Mouse (Mus musculus) gastrocnemius, postnatal 4 days (tissue): ENCODE measurements around the gene Limch1. TPM values are rescaled to one million over a fixed set of nuclear protein-coding genes. Genes with fewer than 3 reads are reported as not detected.

ENCODE experiments used
- DNase-seq, 2 experiments: peaks; one replicate each; pipeline ENCODE4 v3.0.0; 2021 to 2022; ENCODE audit warnings: low spot score in 2 of 2, mixed read lengths in 2 of 2
- total RNA-seq, 2 experiments: library from RNA; stranded (reverse); gene quantifications; 2 replicates each; pipeline ENCODE4 v1.2.3; 2021

Gene Limch1
- total RNA-seq, 2 experiments from 2014 or later, result 232 to 234 TPM

DNA sequence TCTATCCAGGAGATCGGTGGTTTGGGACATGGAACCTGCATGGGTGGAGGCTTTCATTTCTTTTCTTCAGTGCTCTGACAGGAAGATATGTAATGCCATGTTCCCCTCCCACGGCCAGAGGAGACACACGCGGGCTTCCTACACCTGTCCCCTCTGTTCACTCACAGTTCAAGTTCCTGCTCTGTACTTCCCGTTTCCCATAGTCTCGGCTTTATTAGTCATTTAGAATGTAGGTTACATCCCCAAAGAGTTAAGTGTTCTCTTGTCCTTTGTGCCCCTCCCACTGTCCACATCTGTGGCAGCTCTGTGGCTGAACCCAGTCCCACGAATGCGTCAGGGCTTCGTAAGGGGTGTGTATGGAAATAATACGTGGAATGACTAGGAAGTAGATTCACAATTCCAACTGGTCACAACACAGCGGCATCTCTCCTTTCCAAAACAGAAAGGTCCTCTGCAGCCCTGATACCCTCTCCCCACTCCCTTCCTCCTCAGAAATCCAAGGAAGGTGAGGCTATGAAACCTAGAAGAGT is 126.0 kb downstream of the Limch1 start:
- no peak for DNase-seq

DNA sequence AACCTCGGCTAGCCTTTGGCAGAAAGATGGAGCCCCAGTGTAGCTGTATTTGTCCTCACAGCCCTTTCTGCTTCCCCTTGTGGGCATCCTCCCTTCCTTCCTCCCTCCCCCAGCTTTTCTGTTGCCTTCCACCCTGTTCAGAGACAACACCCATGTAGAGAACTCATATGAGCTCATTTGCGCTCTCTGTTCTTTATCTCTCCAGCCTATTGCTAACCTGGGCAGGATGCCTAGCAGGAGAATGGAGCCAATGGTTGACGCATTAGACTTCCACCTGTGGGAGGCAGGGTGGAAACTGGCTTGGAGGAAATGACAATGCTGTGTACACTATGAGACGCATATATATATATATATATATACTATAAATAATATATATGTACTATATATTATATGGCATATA is 126.4 kb downstream of the Limch1 start:
- no peak for DNase-seq

DNA sequence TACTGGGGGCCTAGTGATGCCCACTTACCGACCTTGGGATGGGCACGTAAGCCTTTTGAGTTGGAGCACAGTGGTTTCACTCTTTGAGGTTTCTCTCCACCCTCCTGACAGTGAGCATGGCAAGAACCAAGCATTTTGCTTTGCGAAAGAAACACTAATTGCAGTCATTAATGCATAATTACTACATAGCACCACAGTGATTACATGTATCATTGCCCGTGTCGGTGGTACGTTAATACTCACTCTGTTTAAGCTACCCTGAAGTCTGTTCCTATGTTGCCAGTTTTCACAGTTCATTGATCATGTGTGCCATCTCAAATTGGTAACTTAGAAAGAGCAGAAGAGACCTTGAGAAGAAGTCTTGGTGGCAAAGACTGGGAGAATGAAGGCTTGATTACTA is 127.1 kb downstream of the Limch1 start:
- no peak for DNase-seq

DNA sequence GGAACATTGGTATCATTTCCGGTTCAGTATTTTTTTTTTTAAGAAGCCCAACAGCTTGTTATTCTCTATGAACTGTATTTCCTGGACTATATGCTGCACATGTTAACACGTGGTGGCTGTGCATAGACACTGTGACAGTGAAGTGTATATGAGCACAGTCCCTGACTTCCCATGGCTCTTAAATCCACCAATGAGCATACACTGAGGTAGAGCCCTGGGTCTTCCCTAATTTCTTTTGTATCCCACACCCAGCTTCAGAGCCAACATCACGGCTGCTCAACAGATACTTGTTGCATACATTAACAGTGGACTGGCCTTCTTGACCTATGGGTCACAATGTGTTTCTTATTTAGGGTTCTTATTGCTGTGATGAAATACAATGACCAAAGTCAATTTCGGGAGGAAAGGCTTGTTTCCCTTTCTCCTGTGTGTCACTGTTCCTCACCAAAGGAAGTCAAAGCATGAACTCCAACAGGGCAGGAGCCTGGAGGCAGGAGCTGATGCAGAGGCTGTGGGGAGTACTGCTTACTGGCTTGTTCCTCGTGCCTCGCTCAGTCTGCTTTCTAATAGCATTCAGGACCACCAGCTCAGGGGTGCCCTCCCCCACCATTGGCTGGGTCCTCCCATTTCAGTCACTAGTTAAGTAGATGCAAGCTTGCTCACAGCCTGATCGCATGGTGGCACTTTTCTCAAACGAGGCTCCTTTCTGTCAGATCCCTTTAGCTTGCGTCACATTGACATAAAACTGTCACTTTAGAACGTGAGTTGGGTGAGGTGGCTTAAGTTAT is 130.6 kb downstream of the Limch1 start:
- no peak for DNase-seq

DNA sequence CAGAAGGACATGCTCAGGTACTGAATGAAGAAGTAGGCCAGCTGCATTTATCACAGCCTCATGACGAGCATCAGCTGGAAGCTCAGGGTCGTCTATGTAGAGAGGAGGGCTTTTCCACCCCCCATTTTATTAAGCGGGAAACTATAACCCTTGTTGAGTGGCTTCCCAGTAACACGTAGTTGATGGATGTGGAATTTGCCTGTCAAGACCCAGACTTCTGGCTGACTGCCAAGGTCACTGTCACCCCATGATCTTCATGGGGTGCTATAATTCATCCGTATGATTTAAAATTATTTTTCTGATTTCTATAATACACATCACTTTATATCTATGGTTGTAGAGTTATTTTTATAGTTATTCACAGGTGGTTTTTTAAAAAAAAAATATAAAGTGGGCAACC is 131.4 kb downstream of the Limch1 start:
- DNase-seq, result no peak

DNA sequence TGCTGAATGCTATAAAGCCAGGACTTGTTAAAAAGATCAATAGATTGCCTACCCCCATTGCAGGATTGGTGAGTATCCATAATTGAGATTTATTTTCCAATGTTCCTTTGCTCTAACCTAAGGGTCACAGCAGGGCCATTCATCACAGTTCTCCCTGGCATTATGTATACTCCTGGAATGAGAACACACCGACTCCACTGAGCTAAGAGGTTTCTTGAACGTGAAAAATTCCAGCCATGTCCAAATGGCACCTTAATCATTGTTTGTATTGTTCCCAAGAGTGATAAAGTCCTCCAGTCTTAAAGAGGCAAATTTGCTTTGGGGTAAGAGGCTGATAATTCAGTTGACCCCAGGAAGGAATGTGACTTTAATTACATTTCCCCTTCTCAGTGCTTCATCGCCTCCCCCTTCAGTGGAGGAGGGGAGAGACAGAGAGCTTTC is 136.3 kb downstream of the Limch1 start:
- DNase-seq, result no peak

DNA sequence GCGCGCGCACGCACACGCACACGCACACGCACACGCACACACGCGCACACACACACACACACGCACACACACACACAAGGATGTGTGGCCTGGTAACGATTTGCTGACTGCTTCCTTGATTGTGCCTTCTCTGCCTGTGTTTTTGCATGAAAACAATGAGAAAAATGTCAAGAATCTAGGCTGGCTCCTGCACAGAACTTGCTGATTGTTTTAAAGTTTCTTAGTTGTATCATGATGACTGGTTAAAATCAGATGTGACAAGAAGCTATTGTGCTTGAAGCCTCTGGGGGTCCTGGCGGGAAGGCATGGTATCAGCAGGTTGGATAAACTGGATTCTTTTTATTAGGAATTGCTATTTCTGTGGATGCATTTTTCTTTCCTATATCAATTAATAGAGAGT is 137.1 kb downstream of the Limch1 start:
- no peak for DNase-seq

DNA sequence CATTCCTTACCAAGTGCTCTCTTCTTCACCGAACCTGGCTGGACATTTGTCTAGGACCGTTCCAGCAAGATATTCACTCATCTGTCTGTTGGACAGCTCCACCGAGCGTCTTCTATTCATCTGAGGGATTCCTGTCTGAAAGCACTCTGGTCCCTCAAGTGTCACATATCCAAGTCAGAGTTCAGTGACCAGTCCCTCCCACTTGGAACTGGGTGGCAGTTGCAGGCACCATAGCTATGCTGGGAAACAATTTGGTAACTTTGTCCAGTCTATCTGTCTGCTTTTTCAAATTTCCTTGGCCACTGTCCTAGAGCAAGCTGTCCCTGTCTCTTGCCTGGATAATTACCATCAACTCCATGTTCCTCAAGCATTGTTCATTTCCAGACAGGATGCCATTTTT is 138.9 kb downstream of the Limch1 start:
- no peak for DNase-seq

DNA sequence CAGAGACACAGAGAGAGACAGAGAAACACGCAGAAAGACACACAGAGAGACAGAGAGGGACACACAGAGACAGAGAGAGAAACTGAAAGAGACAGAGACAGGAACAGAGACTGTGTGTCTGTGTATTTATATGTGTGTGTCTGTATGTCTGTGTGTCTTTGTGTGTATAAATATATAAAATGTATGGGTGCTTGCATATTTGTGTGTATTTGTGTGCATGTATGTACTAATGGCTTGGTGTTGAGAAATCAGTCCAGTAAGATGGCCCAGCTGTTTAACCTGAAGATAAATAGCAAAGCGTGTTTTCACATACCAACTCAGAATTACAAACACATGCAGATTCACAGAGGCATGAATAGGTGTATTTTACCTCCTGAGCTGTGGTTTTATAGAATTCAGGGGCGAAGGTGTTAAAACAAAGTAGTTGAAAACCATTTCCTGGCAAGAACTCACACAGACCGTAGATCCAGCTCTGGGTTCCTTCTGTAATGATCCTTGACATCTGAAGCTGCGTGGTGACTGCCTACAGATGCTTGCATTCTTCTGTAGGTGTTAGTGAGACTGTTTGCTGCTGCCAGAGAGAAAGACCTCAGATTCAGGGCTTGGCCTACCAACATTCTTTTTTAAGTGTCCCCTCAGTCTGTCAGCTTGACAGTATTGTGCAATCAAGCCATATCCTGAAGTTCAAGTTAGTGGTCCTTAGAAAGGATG is 140.9 kb downstream of the Limch1 start:
- DNase-seq, result no peak

DNA sequence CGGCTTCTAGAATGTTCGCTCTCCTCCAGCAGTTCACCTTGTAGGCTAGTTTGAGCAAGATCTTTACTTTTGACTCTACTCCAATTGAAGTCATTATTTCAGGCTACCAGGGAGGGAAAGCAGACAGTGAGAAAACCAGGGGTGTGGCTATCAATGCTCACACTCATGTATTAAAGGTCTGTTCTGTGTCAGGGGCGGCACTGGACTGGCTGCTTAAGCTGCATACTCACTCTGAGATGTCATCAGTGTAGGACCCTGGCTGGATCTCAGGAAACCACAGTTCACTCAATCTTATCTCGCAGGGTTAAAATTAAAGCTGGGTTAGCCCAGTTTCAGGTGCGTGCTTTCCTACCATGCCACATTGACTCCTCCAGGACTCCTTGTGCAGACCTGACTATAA is 142.4 kb downstream of the Limch1 start:
- DNase-seq, result no peak

DNA sequence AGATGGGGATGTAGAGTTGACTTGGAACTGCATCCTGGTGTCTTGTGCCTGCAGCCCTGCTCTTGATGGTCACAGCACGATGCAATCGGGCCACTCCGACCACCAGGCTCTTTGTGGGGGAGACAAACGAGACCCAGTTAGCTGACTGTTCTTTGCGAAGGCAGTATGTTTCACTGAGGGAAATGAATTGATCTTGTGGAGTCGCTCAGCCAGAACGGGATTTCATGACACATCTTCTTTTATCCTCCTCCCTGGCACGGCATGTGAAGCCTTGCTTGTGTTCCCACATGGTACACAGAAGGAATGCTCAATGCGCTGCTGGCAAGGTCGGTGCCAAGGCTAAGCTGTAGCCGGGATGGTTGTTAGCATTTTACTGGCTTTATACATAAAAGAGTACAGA is 143.7 kb downstream of the Limch1 start:
- no peak for DNase-seq

DNA sequence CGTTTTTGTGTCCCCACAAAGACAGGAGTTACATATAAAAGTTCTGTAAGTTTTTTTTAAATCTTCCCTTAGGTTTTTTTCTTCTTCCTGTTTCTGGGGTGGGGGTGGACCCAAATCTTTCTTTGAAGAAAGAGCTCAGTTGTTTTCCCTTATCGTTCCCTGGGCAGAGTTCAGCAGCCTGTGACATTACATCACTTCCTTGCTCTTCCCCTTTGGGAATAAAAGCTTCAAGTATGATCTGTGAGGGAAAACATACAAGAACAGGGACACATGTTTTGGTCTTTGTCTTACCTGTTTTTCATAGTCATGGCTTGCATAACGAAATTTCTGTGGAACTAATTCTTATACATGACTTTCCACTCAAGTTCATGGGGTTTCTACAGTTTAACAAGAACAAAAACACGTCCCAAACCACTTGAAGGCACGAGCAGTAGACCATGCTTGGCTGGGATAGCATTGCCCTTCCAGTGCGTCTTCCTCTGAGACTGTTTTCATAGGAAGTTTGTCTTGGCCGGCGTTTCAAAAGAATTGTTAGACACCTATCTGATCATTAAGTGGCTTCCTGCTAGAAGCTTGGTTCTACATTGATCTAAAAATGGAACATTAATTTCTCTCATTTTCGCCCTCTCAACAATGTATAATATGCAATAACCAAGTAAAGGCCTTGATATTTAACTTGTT is 150.0 kb downstream of the Limch1 start:
- DNase-seq, result no peak

DNA sequence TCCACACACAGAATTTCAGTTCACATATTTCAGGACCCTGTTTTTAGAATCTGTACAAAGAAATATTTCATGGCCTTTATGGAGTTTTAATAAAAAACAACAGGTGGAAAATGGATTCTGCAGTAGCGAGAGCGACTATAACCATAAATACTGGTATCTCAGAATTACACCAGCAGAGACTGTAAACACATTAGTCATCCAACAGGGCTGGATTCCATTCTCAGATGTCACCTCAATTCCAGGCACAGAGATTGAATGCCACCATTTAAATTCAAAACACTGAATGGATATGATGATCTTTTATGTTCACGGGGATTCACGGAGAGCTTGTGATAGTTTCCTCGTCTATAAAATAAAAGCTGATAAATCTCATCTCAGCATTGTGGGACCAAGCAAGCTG is 152.0 kb downstream of the Limch1 start:
- DNase-seq, result no peak

DNA sequence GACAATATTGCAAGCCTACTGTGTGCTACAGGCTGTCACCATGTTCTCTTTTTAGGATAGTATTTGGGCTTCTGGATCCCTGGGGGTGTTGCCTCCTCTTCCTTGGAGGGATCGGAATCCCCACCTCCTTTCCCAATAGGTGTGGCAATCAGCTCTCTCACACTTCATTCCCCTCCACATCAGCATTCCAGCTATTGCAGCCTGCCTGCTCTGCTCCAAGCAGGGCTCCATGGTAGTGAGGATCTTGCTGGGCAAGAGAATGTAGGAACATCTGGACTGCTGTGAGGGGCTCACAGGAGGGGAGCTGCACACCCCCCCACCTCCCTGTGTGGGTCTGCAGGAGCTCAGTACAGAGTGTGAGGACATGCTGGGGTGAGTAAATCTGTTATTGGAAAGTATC is 152.6 kb downstream of the Limch1 start:
- no peak for DNase-seq

DNA sequence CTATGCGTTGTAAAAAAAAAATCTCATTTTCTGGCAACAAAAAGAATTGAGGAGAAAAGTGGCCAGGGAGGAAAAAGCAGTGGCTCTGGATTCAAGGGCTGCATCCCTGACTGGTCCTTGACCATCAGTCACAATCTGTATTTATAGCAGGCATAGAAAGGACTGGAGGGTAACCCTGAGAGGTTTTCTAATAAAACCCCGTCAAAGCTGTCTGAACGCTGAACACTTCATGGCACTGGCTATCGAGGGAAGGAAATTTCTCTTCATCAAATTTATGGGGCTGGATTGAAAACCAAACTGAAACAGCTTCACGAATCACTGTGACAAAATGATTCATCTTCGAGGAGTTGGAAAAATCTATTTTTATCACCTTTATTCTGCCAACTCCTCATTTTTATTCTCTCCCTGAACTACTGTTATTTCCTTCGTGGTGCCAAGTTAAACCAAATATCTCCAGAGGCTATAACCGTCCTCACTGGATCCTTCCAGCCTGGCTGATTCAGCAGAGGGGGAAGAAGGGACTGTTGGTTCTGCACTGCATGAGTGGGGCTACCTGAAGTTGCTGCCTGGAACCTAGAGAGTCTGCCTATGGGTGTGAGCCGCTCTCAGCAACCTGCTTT is 153.3 kb downstream of the Limch1 start:
- DNase-seq, result no peak

DNA sequence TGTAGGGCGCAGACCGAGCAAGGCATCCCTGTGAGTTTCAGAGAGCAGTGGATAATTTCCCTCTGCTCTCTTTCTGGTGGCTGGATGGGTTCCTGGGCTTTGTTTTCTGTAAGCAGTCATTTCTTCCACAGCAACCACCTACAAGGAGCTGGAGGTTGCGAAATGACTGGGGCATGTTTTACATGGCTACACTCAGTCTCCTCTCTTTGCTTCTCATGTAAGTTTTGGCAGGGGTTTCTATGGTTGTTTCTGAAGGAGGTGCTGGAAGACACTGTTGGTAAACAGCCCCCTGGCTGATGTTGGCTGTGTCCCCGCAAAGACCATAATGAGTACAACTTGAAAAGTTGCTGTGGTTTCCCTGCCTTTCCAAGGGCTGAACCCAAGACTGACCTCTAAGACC is 155.5 kb downstream of the Limch1 start:
- no peak for DNase-seq

DNA sequence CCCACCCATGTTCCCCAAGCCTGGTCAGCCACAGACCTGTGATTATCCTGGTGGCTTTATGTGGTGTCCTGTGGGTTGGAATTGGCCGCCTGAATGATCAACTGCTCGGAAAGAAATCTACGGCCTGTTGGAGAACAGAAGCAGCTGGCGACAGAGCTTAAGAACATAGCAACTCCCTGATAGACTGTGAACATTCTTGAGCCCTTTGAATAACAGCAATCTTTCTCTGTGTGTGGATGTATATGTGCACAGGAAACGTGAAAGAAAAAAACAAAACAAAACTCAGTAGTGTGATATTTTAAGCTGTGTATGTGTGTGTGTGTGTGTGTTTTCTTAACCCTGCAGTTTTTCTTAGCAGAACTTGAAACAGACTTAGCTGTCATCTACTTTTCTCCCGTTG is 159.2 kb downstream of the Limch1 start:
- no peak for DNase-seq

DNA sequence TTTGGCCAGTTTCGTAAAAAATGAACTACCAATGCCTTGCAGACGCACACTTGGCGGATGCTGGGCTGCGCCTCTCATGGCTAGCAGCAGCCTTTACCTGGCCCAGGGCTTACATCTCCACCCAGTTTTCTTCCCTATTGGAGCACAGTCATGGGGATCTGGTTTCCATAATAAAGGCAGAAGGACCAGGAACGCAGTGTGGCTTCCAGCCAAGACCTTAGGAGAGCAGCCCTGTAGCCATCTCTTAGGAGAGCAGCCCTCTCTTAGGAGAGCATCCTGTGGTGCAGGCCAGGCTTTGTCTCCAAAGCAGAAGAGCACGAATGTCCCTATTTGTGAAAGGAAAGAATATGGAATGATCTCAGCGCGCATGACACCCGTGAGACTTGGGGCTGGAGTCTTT is 163.3 kb downstream of the Limch1 start:
- no peak for DNase-seq

DNA sequence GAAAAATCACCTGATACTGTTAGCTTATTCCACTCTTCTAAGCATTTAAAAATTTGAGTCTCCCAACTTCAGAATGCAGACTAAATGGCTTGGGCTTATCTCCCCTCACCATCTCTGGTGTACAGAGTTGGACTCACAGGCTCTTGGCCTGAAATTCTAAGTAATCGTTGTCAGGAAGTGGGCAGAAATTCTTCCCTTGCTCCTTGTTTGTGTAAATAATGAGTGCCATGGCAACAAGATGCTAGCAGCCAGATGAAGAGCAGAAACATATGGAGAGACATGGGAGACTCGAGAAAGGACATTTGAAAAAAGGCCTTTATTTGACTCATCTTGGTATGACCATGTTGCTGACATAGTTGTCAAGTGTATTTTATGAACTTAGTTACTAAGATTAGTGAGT is 164.3 kb downstream of the Limch1 start:
- no peak for DNase-seq

DNA sequence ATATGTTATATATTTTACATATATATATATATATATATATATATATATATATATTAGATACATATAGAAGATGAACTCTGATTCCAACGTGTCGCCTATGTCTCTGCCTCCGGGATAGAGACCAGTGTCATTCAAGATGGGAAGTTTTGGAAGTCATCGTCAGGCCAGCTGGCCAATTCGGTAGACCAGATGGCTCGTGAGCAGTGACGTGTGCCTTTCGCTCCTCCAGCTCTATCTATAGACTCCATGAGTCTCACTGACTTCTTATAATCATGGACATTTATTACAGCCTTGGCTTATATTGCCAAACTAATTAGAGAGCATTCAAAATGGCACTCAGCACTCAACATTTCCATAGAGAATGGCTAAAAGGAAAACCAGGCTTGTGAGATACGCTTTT is 165.0 kb downstream of the Limch1 start:
- DNase-seq, result no peak

DNA sequence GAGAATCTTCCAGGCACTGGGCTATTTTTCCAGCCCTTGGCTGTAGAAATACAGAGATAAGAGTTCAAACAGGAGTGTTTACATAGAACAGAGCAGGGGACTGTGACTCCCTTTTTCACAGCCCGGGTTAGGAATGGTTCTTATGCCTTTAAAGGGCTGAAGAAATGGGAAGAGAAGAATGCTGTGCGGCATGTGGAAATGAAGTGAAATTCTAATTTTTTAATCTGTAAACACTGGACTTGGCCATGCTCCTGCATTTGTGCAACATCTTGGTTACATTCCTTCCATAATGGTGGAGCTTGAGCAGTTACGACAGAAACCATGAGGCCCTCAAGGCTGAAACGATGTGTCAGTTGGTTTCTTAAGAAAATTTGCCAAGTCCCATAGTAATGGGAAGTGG is 165.4 kb downstream of the Limch1 start:
- DNase-seq, result no peak

DNA sequence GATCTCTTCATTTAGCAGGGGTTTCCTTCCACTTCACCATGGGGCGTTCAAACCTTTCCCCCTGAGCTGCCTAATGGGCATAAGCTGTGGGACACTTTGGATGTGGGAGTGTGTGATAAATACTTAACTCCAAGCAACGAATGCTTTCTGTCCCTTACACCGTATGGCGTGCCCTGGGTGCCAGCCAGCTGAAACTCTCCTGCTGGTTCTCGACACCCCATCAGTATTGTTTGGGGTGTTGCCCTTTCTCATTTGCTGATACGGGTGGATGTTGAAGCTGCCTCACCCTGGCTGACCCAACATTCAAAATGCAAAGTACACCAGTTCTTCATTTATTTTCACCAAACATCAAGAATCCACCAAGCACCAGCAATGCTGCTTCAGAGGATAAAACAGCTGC is 168.2 kb downstream of the Limch1 start:
- no peak for DNase-seq
